Mouse (Mus musculus) forebrain, embryonic 14.5 days (tissue): ENCODE results near the gene AA467197. TPM values are rescaled to one million over a fixed set of nuclear protein-coding genes. Genes with fewer than 3 reads are reported as not detected.

ENCODE experiments used
- ATAC-seq: fragments of 200-750 bp; cut with Nextera tagmentation; 2 replicates; pipeline ENCODE4 v1.8.0; 2017; ENCODE audit warnings: mild to moderate bottlenecking, moderate library complexity
- DNase-seq: peaks from one replicate; pipeline ENCODE4 v3.0.0-alpha.2; 2015; ENCODE audit warnings: low spot score
- H3K27ac ChIP-seq: fragments of 300-500 bp; sonication (generic); 2 replicates; pipeline ENCODE4 v1.5.1; 2014; ENCODE audit warnings: low read depth, mild to moderate bottlenecking, control low read depth, low read length, moderate library complexity
- H3K27me3 ChIP-seq: fragments of 300-500 bp; sonication (generic); replicated peaks from 2 replicates; pipeline ENCODE4 v1.6.1; 2014; ENCODE audit warnings: low read length, control low read depth, mixed read lengths; ENCODE audit not compliant: control insufficient read depth, insufficient read depth
- H3K36me3 ChIP-seq: fragments of 300-500 bp; sonication (generic); 2 replicates; pipeline ENCODE4 v1.6.1; 2014; ENCODE audit warnings: low read length, control low read depth; ENCODE audit not compliant: control insufficient read depth, insufficient read depth
- H3K4me1 ChIP-seq: fragments of 300-500 bp; sonication (generic); 2 replicates; pipeline ENCODE4 v1.6.1; 2014; ENCODE audit warnings: antibody characterized with exemption, low read length, control low read depth; ENCODE audit not compliant: control insufficient read depth, insufficient read depth
- H3K4me2 ChIP-seq: fragments of 300-500 bp; sonication (generic); 2 replicates; pipeline ENCODE4 v1.6.1; 2014; ENCODE audit warnings: mild to moderate bottlenecking, control low read depth, low read length
- H3K4me3 ChIP-seq: fragments of 300-500 bp; sonication (generic); 2 replicates; pipeline ENCODE4 v1.5.1; 2014; ENCODE audit warnings: low read depth, low read length, control low read depth
- H3K9ac ChIP-seq: fragments of 300-500 bp; sonication (generic); 2 replicates; pipeline ENCODE4 v1.6.1; 2014; ENCODE audit warnings: mild to moderate bottlenecking, low read length, control low read depth, moderate library complexity
- H3K9me3 ChIP-seq: fragments of 300-500 bp; sonication (generic); replicated peaks from 2 replicates; pipeline ENCODE4 v1.6.1; 2016; ENCODE audit warnings: low read length, control low read depth, mixed read lengths; ENCODE audit not compliant: control insufficient read depth
- WGBS: fragments of 180-500 bp; shearing (Covaris S2); extraction: QIAGEN DNeasy Blood & Tissue Kit; methylation state at CpG from one replicate; pipeline ENCODE4 v1.1.7; 2014; 5-methylcytosine and 5-hydroxymethylcytosine counted together
- polyA plus RNA-seq: library from polyadenylated mRNA; unstranded; fragments of >200 nt; fragmentation: Nextera tagmentation; extraction: Ambion mirVana; gene quantifications from 2 replicates; pipeline ENCODE4 v1.2.1, GENCODE M21; 2014

Gene AA467197
- polyA plus RNA-seq: 0.36 TPM in 1 of 2 replicates, not detected in the other

DNA sequence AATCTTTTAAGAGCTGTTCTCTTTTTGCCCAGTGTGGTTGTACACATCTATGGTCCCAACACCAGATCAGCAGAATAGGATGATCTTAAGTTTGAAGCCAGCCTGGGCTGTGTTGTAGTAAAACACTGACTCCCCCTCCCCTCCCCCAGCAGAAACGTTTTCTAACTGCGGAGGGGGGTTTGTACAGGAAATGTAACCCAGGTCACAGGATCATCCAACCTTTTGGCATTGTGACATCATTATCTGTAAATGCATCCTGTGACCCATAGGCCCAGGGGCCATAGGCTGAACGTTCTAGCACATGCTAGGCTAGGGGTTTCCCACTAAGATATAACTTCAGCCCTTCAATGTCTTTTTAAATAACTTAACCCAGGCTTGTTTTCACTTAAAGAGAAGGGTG lies at the start of gene AA467197:
Gene AA467197 (plus strand): TSS at position 301 of the 400 bp plus-strand sequence.
- H3K36me3 ChIP-seq: peaks cover 22% of the 10 kb centered on the region
- no peak within 1 kb of the TSS for H3K27ac ChIP-seq
- H3K4me1 ChIP-seq: peaks cover 12% of the 10 kb centered on the region
- 79% methylated on average over 3 of the region's 3 CpGs for WGBS
- no peak for DNase-seq
- H3K9ac ChIP-seq: peak within 1 kb of the TSS; percentile 48
- no peak for ATAC-seq
- H3K4me2 ChIP-seq: peak within 1 kb of the TSS; percentile 69
- peak within 1 kb of the TSS; percentile 33 for H3K4me3 ChIP-seq
- no peaks in the 10 kb centered on the region for H3K9me3 ChIP-seq
- 0 out of 2 replicates have a peak, but pooled peaks cover 5% of the 10 kb centered on the region for H3K27me3 ChIP-seq

DNA sequence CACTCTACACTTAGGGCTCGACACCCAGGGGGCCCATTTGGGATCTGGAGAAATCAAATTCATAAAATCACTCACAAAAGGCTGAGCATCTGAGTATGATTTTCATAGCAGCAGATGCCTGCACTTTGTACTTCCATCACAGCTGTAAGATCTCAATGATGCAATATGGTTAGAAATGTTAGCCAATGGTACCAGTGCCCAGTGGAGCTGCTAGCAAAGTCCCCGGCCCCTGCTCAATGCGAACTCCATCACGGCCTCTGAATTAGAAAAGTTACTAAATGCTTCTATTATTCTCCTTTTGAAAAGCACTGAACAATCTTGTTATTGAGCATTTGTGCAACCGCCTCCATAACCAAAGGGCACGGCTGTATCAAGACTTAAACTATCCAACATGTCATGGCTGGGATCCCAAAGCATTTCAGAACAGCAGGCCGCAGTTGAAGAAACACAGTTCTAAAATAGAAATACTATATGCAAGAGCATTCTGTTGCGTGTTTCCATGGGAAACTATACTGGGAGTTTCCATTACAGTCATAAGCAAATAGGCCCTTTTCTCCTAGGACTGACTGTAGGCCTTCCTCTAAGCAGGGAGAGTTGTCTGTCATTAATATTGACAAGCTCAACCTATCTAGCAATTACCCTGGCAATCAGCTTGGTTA lies 48.8 kb upstream of the AA467197 start:
- Histone ChIP-seq H3K36me3 (no peaks in the 10 kb centered on the region), H3K4me1 (no peaks in the 10 kb centered on the region), H3K9ac (no peak overlapping the region), H3K4me3 (no peak overlapping the region), H3K27ac (no peak overlapping the region), H3K27me3 (no peaks in the 10 kb centered on the region), H3K9me3 (no peaks in the 10 kb centered on the region), H3K4me2 (no peak overlapping the region)
- ATAC-seq: no peak
- no peak for DNase-seq
- WGBS: 62% methylated on average over 8 of the region's 8 CpGs

DNA sequence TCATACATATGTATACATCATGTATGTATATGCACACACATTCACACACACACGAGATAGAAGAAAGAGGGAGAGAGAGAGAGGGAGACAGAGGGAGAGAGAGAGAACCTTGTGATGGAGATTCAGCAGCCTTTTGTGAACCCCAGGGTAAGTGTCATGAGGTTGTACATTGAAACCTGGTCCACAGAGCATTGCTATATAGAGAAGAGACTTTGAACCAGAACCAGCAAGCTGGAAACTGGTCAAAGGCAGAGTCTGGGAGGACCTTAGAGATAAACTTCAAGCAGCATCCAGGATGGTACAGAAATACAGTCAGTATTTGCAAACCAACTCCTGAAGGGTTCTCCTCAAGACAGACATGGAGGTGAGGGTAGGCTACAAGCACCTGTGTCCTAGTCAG lies 46.4 kb upstream of the AA467197 start:
- no peaks in the 10 kb centered on the region for H3K9me3 ChIP-seq
- no peak overlapping the region for H3K9ac ChIP-seq
- no peaks in the 10 kb centered on the region for H3K27me3 ChIP-seq
- H3K27ac ChIP-seq: no peak overlapping the region
- no peak for DNase-seq
- 82% methylated on average over 1 of the region's 1 CpGs for WGBS
- no peaks in the 10 kb centered on the region for H3K36me3 ChIP-seq
- H3K4me2 ChIP-seq: no peak overlapping the region
- ATAC-seq: no peak
- no peak overlapping the region for H3K4me3 ChIP-seq
- H3K4me1 ChIP-seq: no peaks in the 10 kb centered on the region

DNA sequence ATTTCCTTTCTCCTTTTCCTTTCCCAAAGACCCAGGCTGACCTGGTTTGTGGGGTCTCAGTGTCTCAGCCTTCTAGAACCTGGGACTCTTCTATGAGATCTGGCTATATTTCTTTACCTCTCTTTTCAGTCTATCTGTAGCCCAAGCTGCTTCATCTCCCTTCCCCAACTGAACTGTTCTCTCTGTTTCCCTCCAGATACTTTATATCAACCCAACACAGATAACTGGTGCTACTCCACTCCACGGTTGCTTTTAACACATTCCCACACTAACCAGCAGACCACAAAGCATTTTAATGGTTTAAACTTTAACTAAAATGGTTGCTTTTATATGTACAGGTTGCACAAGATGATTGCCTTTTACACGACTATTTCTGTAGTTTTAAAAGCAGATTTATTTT lies 45.6 kb upstream of the AA467197 start:
- Histone ChIP-seq H3K4me2 (no peak overlapping the region), H3K9me3 (no peaks in the 10 kb centered on the region), H3K36me3 (no peaks in the 10 kb centered on the region), H3K27me3 (no peaks in the 10 kb centered on the region), H3K27ac (no peak overlapping the region), H3K9ac (no peak overlapping the region), H3K4me3 (no peak overlapping the region), H3K4me1 (no peaks in the 10 kb centered on the region)
- ATAC-seq: no peak
- WGBS: 75% methylated on average over 2 of the region's 2 CpGs
- no peak for DNase-seq

DNA sequence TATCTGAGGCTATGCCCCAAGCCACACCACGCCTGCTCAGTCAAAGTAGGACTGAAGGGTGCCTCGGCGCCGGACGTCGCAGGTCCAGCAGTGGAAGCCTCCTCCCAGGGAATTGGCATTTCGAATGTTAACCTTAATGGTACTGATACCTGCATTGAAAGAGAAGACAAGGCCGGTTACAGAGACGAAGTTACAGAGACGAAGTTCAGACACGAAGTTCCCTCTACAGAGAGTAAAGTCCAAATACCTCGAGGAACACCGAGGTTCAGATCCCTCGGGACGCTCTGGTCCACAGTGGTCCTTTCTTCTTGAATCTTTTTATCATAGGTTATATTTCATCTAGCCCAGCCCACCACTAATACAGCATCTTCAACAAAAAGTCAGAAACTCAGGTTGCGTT lies 41.3 kb upstream of the AA467197 start:
- no peak for DNase-seq
- 95% methylated on average over 16 of the region's 16 CpGs for WGBS
- Histone ChIP-seq H3K4me3 (no peak overlapping the region), H3K27me3 (no peaks in the 10 kb centered on the region), H3K27ac (no peak overlapping the region), H3K36me3 (no peaks in the 10 kb centered on the region), H3K4me1 (no peaks in the 10 kb centered on the region), H3K4me2 (no peak overlapping the region), H3K9ac (no peak overlapping the region), H3K9me3 (no peaks in the 10 kb centered on the region)
- ATAC-seq: no peak

DNA sequence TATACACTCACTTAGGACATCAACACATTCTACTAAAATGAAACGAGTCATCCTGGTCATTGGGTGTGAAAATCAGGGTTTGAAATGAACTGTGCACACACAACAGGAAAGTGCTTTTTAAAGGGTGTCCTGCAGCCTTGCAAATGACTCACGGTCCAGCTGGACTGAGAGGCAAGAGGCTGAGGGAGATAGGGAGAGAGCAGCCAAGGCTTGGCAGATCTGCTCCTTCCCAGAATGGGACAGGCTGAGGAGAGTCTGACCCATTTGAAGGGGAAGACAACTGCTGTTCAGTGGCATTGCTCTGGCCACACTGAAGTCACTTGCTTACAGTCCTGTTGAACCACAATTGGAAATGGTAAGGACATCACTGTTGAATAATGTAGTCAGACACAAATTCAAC lies 37.0 kb upstream of the AA467197 start:
- DNase-seq: no peak
- H3K4me1 ChIP-seq: no peaks in the 10 kb centered on the region
- no peak overlapping the region for H3K9ac ChIP-seq
- no peak overlapping the region for H3K4me3 ChIP-seq
- WGBS: 76% methylated on average over 2 of the region's 2 CpGs
- no peak overlapping the region for H3K27ac ChIP-seq
- H3K9me3 ChIP-seq: no peaks in the 10 kb centered on the region
- H3K27me3 ChIP-seq: no peaks in the 10 kb centered on the region
- ATAC-seq: no peak
- H3K4me2 ChIP-seq: no peak overlapping the region
- H3K36me3 ChIP-seq: no peaks in the 10 kb centered on the region

DNA sequence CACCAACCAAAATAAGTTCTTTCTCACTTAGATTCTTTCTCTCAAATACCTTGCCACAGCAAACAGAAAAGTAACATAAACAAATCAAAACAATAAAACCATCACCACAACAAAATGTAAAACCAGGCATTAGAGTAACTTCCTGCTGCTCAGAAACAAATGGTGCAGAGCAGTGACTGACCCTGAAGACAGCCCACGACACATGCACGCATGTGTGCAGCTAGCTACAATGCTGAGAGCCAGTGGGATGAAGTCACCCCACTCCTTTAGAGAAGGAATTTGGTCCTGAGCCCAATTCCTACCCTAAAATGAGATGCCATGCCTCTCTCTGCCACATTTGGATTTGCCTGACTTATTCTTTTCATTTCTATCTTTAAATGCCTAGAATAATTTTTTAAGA lies 35.4 kb upstream of the AA467197 start:
- no peak overlapping the region for H3K27ac ChIP-seq
- no peak overlapping the region for H3K9ac ChIP-seq
- ATAC-seq (no peak), DNase-seq (no peak)
- H3K4me2 ChIP-seq: no peak overlapping the region
- no peak overlapping the region for H3K4me3 ChIP-seq
- H3K9me3 ChIP-seq: no peaks in the 10 kb centered on the region
- H3K27me3 ChIP-seq: no peaks in the 10 kb centered on the region
- 76% methylated on average over 2 of the region's 2 CpGs for WGBS
- H3K4me1 ChIP-seq: no peaks in the 10 kb centered on the region
- H3K36me3 ChIP-seq: no peaks in the 10 kb centered on the region

DNA sequence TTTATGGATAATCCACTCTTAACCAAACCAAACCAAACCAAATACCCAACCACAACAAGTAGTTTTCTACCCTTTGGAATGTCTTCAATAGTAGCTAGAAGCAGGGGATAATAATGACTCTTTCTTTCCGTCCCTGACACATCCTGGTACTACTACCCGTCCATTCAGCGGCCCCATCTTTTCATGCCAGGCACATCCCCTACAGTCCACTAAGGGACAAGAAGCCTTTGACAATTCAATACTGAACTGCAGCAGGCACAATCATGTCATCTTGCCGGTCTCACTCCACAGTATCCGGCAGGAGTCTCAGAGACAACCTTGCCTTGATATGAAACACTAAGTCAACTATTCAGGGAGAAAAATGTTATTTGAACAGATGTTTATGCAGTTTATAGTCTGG lies 31.0 kb upstream of the AA467197 start:
- DNase-seq (no peak), ATAC-seq (no peak)
- H3K4me1 ChIP-seq: no peaks in the 10 kb centered on the region
- WGBS: 81% methylated on average over 5 of the region's 5 CpGs
- H3K4me3 ChIP-seq: no peak overlapping the region
- no peaks in the 10 kb centered on the region for H3K36me3 ChIP-seq
- H3K27ac ChIP-seq: no peak overlapping the region
- no peak overlapping the region for H3K4me2 ChIP-seq
- H3K27me3 ChIP-seq: no peaks in the 10 kb centered on the region
- no peak overlapping the region for H3K9ac ChIP-seq
- no peaks in the 10 kb centered on the region for H3K9me3 ChIP-seq

DNA sequence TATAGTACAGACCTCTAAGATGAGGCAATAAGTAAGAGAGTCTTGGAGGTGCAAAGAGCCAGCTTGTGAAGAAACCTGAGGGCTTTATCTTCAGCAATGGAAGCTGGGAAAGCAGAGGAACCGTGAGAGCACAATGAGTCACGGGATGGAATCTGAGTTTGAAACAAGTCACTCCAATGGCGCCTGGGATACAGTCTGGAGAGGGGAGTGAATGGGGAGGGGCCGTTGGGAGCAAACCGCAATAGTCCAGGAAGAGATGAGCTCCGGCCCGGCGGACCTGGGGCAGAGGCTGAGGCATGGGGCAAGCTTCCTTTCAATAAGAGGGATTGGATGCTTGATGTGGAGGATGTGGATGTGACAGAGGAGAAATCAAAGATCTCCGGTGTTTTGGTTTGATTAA lies 28.0 kb upstream of the AA467197 start:
- 83% methylated on average over 9 of the region's 9 CpGs for WGBS
- no peak overlapping the region for H3K9ac ChIP-seq
- ATAC-seq: no peak

More for the DNA sequence above, 28.0 kb upstream of the AA467197 start:
- DNase-seq: no peak
- Histone ChIP-seq H3K27ac (no peak overlapping the region), H3K4me1 (no peaks in the 10 kb centered on the region), H3K9me3 (no peaks in the 10 kb centered on the region), H3K36me3 (no peaks in the 10 kb centered on the region), H3K4me2 (no peak overlapping the region), H3K27me3 (no peaks in the 10 kb centered on the region), H3K4me3 (no peak overlapping the region)
